Mouse (Mus musculus) liver, embryonic 14.5 days (tissue): ENCODE results near the gene Shkbp1.

ENCODE experiments used
- CTCF ChIP-seq: IDR thresholded peaks from 2 replicates; pipeline ENCODE4 v1.5.1; 2016; ENCODE audit warnings: antibody characterized with exemption, low read depth, control low read depth
- EP300 ChIP-seq: IDR thresholded peaks from 2 replicates; pipeline ENCODE4 v1.6.1; 2016; ENCODE audit warnings: antibody characterized with exemption, low read depth

GRCm38 (mm10) chr7:27355261-27355660 lies 558 bp downstream of the Shkbp1 start:
- no peak for TF ChIP-seq CTCF
- no peak for TF ChIP-seq EP300
